Mouse (Mus musculus): ENCODE measurements around the gene Gm26920. TPM values are rescaled to one million over a fixed set of nuclear protein-coding genes. Genes with fewer than 3 reads are reported as not detected.

The Gm26920 gene
- polyA plus RNA-seq, 1 experiment from 2014 or later = 0.58 TPM

DNA sequence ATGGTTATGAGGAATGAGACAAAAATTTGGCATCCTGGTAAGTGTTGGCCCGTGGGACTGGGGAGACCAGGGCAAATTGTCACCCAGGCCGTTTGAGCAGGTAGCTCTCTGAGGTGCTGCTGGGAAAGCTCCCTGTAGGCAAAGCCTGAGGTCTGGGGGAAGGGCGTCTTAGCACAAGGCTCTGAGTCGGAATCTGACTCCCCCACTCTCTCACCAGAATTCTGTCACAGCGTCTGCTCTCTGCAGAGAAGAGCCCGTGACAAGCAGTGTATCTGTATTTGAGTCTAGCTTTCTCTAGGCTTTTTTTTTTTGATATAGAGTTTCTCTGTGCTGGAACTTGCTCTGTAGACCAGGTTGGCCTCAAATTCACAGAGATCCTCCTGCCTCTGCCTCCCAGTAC, 73.0 kb downstream of the Gm26920 start:
- Histone ChIP-seq H3K4me2 (replicated peaks; ENCODE audit: low read depth, low read length) (no peak overlapping the region), H3K27ac (ENCODE audit: low read depth, low read length) (no peak overlapping the region), H3K9me3 (ENCODE audit: control insufficient read depth, low read length) (no peaks in the 10 kb centered on the region), H3K9ac (ENCODE audit: low read depth, low read length) (no peak overlapping the region), H3K4me3 (ENCODE audit: low read length) (no peak overlapping the region), H3K27me3 (ENCODE audit: control insufficient read depth, insufficient read depth, low read length) (no peaks in the 10 kb centered on the region), H3K4me1 (ENCODE audit: control insufficient read depth, insufficient read depth, low read length) (no peaks in the 10 kb centered on the region), H3K36me3 (ENCODE audit: control insufficient read depth, insufficient read depth, low read length) (peaks cover 78% of the 10 kb centered on the region)
- WGBS = 94% methylated on average over 6 of the region's 6 CpGs
- 0 out of 2 replicates have a peak, but pooled peaks have one; percentile 35 for ATAC-seq (ENCODE audit: low FRiP score, low TSS enrichment)

GRCm38 (mm10) chr7:30012956-30013363, 77.2 kb downstream of the Gm26920 start:
- WGBS = 73% methylated on average over 4 of the region's 4 CpGs
- no peak for ATAC-seq (ENCODE audit: low FRiP score, low TSS enrichment)

GRCm38 (mm10) chr7:30010551-30011195, 79.5 kb downstream of the Gm26920 start:
- Histone ChIP-seq H3K27me3 (ENCODE audit: control insufficient read depth, insufficient read depth, low read length) (no peaks in the 10 kb centered on the region), H3K9me3 (ENCODE audit: control insufficient read depth, low read length) (no peaks in the 10 kb centered on the region), H3K4me1 (ENCODE audit: control insufficient read depth, insufficient read depth, low read length) (peaks cover 15% of the 10 kb centered on the region; the same call in 1 of the 2 replicates), H3K9ac (ENCODE audit: low read depth, low read length) (no peak overlapping the region; the same call in 1 of the 2 replicates), H3K36me3 (ENCODE audit: control insufficient read depth, insufficient read depth, low read length) (peaks cover 63% of the 10 kb centered on the region), H3K4me3 (ENCODE audit: low read length) (no peak overlapping the region), H3K4me2 (replicated peaks; ENCODE audit: low read depth, low read length) (no peak overlapping the region), H3K27ac (ENCODE audit: low read depth, low read length) (no peak overlapping the region)
- no peak for ATAC-seq (ENCODE audit: low FRiP score, low TSS enrichment)
- 77% methylated on average over 10 of the region's 10 CpGs for WGBS

More at GRCm38 (mm10) chr7:30012956-30013363, 77.2 kb downstream of the Gm26920 start:
- no peak overlapping the region for H3K27ac ChIP-seq (ENCODE audit: low read depth, low read length)
- H3K4me3 ChIP-seq (ENCODE audit: low read length) = no peak overlapping the region
- H3K36me3 ChIP-seq (ENCODE audit: control insufficient read depth, insufficient read depth, low read length) = peaks cover 74% of the 10 kb centered on the region
- H3K4me1 ChIP-seq (ENCODE audit: control insufficient read depth, insufficient read depth, low read length) = peaks cover 15% of the 10 kb centered on the region; the same call in 1 of the 2 replicates
- H3K9ac ChIP-seq (ENCODE audit: low read depth, low read length) = no peak overlapping the region
- H3K9me3 ChIP-seq (ENCODE audit: control insufficient read depth, low read length) = no peaks in the 10 kb centered on the region
- H3K27me3 ChIP-seq (ENCODE audit: control insufficient read depth, insufficient read depth, low read length) = no peaks in the 10 kb centered on the region
- H3K4me2 ChIP-seq (replicated peaks; ENCODE audit: low read depth, low read length) = no peak overlapping the region

DNA sequence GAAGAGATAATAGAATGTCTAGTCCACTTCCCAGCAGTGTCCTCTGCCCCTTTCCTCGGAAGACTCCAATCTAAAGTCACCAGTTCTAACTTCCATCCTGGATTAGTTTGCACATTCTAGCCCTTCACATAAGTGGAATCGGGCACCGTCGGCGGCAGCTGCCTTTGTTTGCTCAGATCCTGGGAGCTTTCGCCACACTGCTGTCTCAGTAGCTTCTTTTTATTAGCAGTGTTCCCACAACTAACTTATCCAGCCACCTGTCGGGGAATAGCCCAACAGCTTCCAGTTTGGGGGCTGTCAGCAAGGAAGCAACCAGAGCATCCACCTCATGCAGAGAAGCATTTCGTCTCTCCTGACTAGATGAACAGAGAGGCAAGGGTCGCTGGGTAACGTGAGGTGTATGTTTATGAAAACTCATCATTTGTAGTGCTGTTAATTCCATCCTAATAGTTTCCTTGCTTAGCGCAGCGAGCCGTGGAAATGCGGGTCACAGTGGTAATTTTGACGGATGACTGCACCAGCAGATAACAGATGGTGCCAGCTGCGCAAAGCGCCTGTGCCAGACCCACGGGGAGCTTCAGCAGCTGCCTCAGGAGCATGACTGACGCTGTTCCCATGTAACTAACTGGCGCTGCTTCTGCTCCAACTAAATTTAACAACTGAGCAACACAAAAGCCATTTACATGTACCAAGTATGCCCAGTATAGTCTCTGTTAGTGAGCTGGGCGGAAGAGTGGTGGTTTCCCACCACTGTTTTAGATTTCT, 80.7 kb downstream of the Gm26920 start:
- H3K36me3 ChIP-seq (ENCODE audit: control insufficient read depth, insufficient read depth, low read length) = peaks cover 59% of the 10 kb centered on the region
- ATAC-seq (ENCODE audit: low FRiP score, low TSS enrichment) = peak; percentile 70; the same call in 1 of the 2 replicates
- no peak overlapping the region for H3K4me2 ChIP-seq (replicated peaks; ENCODE audit: low read depth, low read length)
- H3K9me3 ChIP-seq (ENCODE audit: control insufficient read depth, low read length) = no peaks in the 10 kb centered on the region
- no peak overlapping the region for H3K9ac ChIP-seq (ENCODE audit: low read depth, low read length)
- no peaks in the 10 kb centered on the region for H3K27me3 ChIP-seq (ENCODE audit: control insufficient read depth, insufficient read depth, low read length)
- no peak overlapping the region for H3K4me3 ChIP-seq (ENCODE audit: low read length)
- H3K4me1 ChIP-seq (ENCODE audit: control insufficient read depth, insufficient read depth, low read length) = peaks cover 15% of the 10 kb centered on the region; the same call in 1 of the 2 replicates
- 64% methylated on average over 21 of the region's 21 CpGs for WGBS
- H3K27ac ChIP-seq (ENCODE audit: low read depth, low read length) = peak overlapping the region; percentile 38; the same call in 1 of the 2 replicates

- 74% methylated on average over 6 of the region's 6 CpGs for WGBS
- peak overlapping the region; percentile 55; the same call in 1 of the 2 replicates for H3K27ac ChIP-seq (ENCODE audit: low read depth, low read length)
- no peak overlapping the region for H3K4me3 ChIP-seq (ENCODE audit: low read length)
- peaks cover 53% of the 10 kb centered on the region for H3K36me3 ChIP-seq (ENCODE audit: control insufficient read depth, insufficient read depth, low read length)
- no peak overlapping the region for H3K9ac ChIP-seq (ENCODE audit: low read depth, low read length)
- no peaks in the 10 kb centered on the region for H3K27me3 ChIP-seq (ENCODE audit: control insufficient read depth, insufficient read depth, low read length)
- peaks cover 15% of the 10 kb centered on the region; the same call in 1 of the 2 replicates for H3K4me1 ChIP-seq (ENCODE audit: control insufficient read depth, insufficient read depth, low read length)
- no peak for ATAC-seq (ENCODE audit: low FRiP score, low TSS enrichment)
- H3K4me2 ChIP-seq (replicated peaks; ENCODE audit: low read depth, low read length) = no peak overlapping the region
- no peaks in the 10 kb centered on the region for H3K9me3 ChIP-seq (ENCODE audit: control insufficient read depth, low read length)
Measured at GRCm38 (mm10) chr7:30008020-30008690, 82.1 kb downstream of the Gm26920 start.

GRCm38 (mm10) chr7:30007601-30008000, 82.6 kb downstream of the Gm26920 start:
- Histone ChIP-seq H3K4me2 (replicated peaks; ENCODE audit: low read depth, low read length) (no peak overlapping the region), H3K9ac (ENCODE audit: low read depth, low read length) (no peak overlapping the region), H3K36me3 (ENCODE audit: control insufficient read depth, insufficient read depth, low read length) (peaks cover 54% of the 10 kb centered on the region), H3K27ac (ENCODE audit: low read depth, low read length) (peak overlapping the region; percentile 55; the same call in 1 of the 2 replicates), H3K4me3 (ENCODE audit: low read length) (no peak overlapping the region), H3K27me3 (ENCODE audit: control insufficient read depth, insufficient read depth, low read length) (no peaks in the 10 kb centered on the region), H3K4me1 (ENCODE audit: control insufficient read depth, insufficient read depth, low read length) (peaks cover 15% of the 10 kb centered on the region; the same call in 1 of the 2 replicates), H3K9me3 (ENCODE audit: control insufficient read depth, low read length) (no peaks in the 10 kb centered on the region)
- no peak for ATAC-seq (ENCODE audit: low FRiP score, low TSS enrichment)
- 89% methylated on average over 1 of the region's 1 CpGs for WGBS

Small RNA genes within 50 kb of the gene (microRNA-seq; reads per million reads assigned to microRNA genes)
- gene Gm23368 = not detected

Other genes with a start within 250 kb of the Gm26920 start
- 4.7 and 7.6 TPM in 2 replicates for gene Zfp940, start 236.7 kb downstream of the Gm26920 start, polyA plus RNA-seq (2014; fragmentation: Nextera tagmentation; extraction: Ambion mirVana)
- 7.2 and 9.1 TPM in 2 replicates for gene Zfp420, start 230.4 kb downstream of the Gm26920 start, polyA plus RNA-seq (2014; fragmentation: Nextera tagmentation; extraction: Ambion mirVana)
- gene Zfp27, start 183.8 kb downstream of the Gm26920 start, polyA plus RNA-seq (2014; fragmentation: Nextera tagmentation; extraction: Ambion mirVana) = 8.7 and 13.0 TPM in 2 replicates
- 5.7 and 7.2 TPM in 2 replicates for gene Zfp383, start 182.2 kb downstream of the Gm26920 start, polyA plus RNA-seq (2014; fragmentation: Nextera tagmentation; extraction: Ambion mirVana)
- 7.2 and 11.0 TPM in 2 replicates for gene Zfp74, start 136.3 kb downstream of the Gm26920 start, polyA plus RNA-seq (2014; fragmentation: Nextera tagmentation; extraction: Ambion mirVana)
- gene Zfp568, start 106.5 kb downstream of the Gm26920 start, polyA plus RNA-seq (2014; fragmentation: Nextera tagmentation; extraction: Ambion mirVana) = 13.4 and 26.6 TPM in 2 replicates
- 2.6 and 4.1 TPM in 2 replicates for gene Zfp14, start 39.0 kb downstream of the Gm26920 start, polyA plus RNA-seq (2014; fragmentation: Nextera tagmentation; extraction: Ambion mirVana)
- 3.5 and 5.7 TPM in 2 replicates for gene Zfp82, start 17.5 kb downstream of the Gm26920 start, polyA plus RNA-seq (2014; fragmentation: Nextera tagmentation; extraction: Ambion mirVana)
- 13.8 and 14.4 TPM in 2 replicates for gene Zfp566, start 117 bp upstream of the Gm26920 start, polyA plus RNA-seq (2014; fragmentation: Nextera tagmentation; extraction: Ambion mirVana)
- 98.2 and 125 TPM in 2 replicates for gene Zfp260, start 4.4 kb upstream of the Gm26920 start, polyA plus RNA-seq (2014; fragmentation: Nextera tagmentation; extraction: Ambion mirVana)
- gene Zfp382, start 31.5 kb upstream of the Gm26920 start, polyA plus RNA-seq (2014; fragmentation: Nextera tagmentation; extraction: Ambion mirVana) = 5.2 and 6.1 TPM in 2 replicates
- gene Zfp146, start 79.3 kb upstream of the Gm26920 start, polyA plus RNA-seq (2014; fragmentation: Nextera tagmentation; extraction: Ambion mirVana) = 20.2 and 23.0 TPM in 2 replicates
- 4.5 TPM in 2 replicates for gene Cox7a1, start 93.7 kb upstream of the Gm26920 start, polyA plus RNA-seq (2014; fragmentation: Nextera tagmentation; extraction: Ambion mirVana)
- 83.1 and 120 TPM in 2 replicates for gene Capns1, start 108.4 kb upstream of the Gm26920 start, polyA plus RNA-seq (2014; fragmentation: Nextera tagmentation; extraction: Ambion mirVana)
- gene Polr2i, start 141.5 kb upstream of the Gm26920 start, polyA plus RNA-seq (2014; fragmentation: Nextera tagmentation; extraction: Ambion mirVana) = 173 and 268 TPM in 2 replicates
- gene Tbcb, start 141.9 kb upstream of the Gm26920 start, polyA plus RNA-seq (2014; fragmentation: Nextera tagmentation; extraction: Ambion mirVana) = 174 and 199 TPM in 2 replicates
- gene Ovol3, start 145.3 kb upstream of the Gm26920 start, polyA plus RNA-seq (2014; fragmentation: Nextera tagmentation; extraction: Ambion mirVana) = not detected in 2 replicates
- gene Thap8, start 189.7 kb upstream of the Gm26920 start, polyA plus RNA-seq (2014; fragmentation: Nextera tagmentation; extraction: Ambion mirVana) = 0.22 and 0.43 TPM in 2 replicates
- gene Wdr62, start 190.0 kb upstream of the Gm26920 start, polyA plus RNA-seq (2014; fragmentation: Nextera tagmentation; extraction: Ambion mirVana) = 7.8 and 11.1 TPM in 2 replicates
- gene Clip3, start 201.3 kb upstream of the Gm26920 start, polyA plus RNA-seq (2014; fragmentation: Nextera tagmentation; extraction: Ambion mirVana) = 30.7 and 51.1 TPM in 2 replicates
- gene Alkbh6, start 218.3 kb upstream of the Gm26920 start, polyA plus RNA-seq (2014; fragmentation: Nextera tagmentation; extraction: Ambion mirVana) = 85.5 and 112 TPM in 2 replicates
- 43.5 and 72.9 TPM in 2 replicates for gene Syne4, start 224.4 kb upstream of the Gm26920 start, polyA plus RNA-seq (2014; fragmentation: Nextera tagmentation; extraction: Ambion mirVana)
- not detected in 2 replicates for gene E130208F15Rik, start 231.3 kb upstream of the Gm26920 start, polyA plus RNA-seq (2014; fragmentation: Nextera tagmentation; extraction: Ambion mirVana)
- 20.6 and 21.5 TPM in 2 replicates for gene Sdhaf1, start 233.5 kb upstream of the Gm26920 start, polyA plus RNA-seq (2014; fragmentation: Nextera tagmentation; extraction: Ambion mirVana)

Measured in kidney, embryonic 14.5 days (tissue).